Mouse (Mus musculus): Measurements from ENCODE around the gene Ola1. TPM values are rescaled to one million over a fixed set of nuclear protein-coding genes. Genes with fewer than 3 reads are reported as not detected.

Ola1 gene
- polyA plus RNA-seq, 1 experiment: 5.3 TPM

DNA sequence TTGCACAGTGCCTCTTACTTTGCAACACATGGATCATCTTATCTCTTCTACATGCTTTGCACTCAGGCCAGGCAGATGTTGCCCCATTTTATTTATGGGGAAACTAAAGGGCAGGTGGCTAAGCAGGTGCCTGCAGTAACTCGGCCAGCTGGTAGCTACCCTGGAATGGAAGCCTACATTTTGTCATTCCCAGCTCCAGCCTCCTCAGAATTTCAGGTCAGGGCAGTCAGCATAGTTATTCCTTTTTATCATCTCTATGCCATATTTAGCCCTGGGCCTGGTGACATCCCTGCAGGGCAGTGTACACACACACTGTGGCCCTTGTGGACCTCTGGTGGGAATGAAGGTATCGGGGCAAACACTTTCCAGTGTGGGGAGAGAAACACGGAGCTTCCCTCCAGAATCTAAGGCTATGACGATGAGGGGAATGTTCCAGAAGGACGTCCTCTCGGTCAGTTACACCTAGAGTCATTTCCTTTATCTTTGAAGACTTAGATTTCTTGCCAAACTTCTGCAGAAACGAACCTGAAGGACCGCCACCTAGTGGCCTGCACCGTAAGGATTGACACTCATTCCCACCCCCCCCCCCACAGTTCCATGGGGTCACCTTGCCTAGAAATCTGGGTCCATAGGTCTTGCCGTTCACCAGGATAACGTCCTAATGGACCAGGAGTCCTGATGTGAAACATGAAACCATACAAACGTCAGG lies 159.0 kb downstream of the Ola1 start:
- peak; percentile 54 for DNase-seq
- 13% methylated on average over 12 of the region's 12 CpGs for WGBS
- H3K4me1 ChIP-seq (ENCODE audit: control insufficient read depth, insufficient read depth, low read length): peaks cover 4% of the 10 kb centered on the region; the same call in 1 of the 2 replicates
- no peak overlapping the region for H3K4me3 ChIP-seq (replicated peaks; ENCODE audit: extremely low read depth, low read depth, low read length)
- peak; percentile 30; the same call in 1 of the 2 replicates for TF ChIP-seq CTCF (IDR thresholded peaks at IDR 0.05; ENCODE audit: insufficient read depth, low read length)
- TF ChIP-seq POLR2A (IDR thresholded peaks at IDR 0.05; ENCODE audit: borderline replicate concordance, extremely low read depth, low read depth, low read length): no peak

DNA sequence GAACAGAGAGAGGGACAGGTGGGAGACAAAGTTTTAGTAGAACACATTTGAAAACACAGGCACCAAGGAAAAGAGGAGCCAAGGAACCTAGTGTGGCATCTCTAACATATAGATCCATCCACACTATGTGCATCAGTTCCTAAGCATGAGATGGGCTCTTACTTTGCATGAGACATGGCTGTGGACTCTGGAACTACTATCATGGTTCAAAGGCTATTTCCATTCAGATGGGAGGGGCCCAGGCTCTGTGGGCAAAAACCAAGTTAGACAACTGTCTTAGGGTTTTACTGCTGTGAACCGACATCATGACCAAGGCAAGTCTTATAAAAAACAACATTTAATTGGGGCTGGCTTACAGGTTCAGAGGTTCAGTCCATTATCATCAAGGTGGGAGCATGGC lies 160.4 kb downstream of the Ola1 start:
- Histone ChIP-seq H3K4me1 (ENCODE audit: control insufficient read depth, insufficient read depth, low read length) (peaks cover 4% of the 10 kb centered on the region; the same call in 1 of the 2 replicates), H3K4me3 (replicated peaks; ENCODE audit: extremely low read depth, low read depth, low read length) (no peak overlapping the region)
- DNase-seq: no peak
- TF ChIP-seq CTCF (IDR thresholded peaks at IDR 0.05; ENCODE audit: insufficient read depth, low read length): no peak
- TF ChIP-seq POLR2A (IDR thresholded peaks at IDR 0.05; ENCODE audit: borderline replicate concordance, extremely low read depth, low read depth, low read length): no peak
- 95% methylated on average over 1 of the region's 1 CpGs for whole genome bisulfite sequencing

DNA sequence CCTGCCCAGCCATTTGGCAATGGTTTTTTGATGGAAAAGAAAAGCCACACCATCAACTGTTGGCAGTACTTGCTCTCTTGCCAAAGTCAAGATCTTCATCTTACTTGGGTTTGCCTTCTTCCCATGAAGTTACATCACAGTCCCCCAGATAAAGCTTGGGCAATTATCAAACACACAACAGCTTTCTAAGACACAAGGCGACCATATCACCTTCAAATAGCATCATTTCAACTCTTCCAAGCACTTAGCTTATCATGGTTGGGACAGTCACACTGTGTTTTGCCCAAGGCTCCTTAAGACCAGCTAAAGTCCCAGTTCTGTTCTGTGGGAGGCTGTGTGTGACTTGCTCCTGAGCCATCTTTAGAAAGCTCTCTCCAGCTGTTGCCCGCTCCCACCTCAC lies 161.1 kb downstream of the Ola1 start:
- Histone ChIP-seq H3K4me3 (replicated peaks; ENCODE audit: extremely low read depth, low read depth, low read length) (no peak overlapping the region), H3K4me1 (ENCODE audit: control insufficient read depth, insufficient read depth, low read length) (peaks cover 4% of the 10 kb centered on the region; the same call in 1 of the 2 replicates)
- no peak for DNase-seq
- 95% methylated on average over 2 of the region's 2 CpGs for WGBS
- no peak for TF ChIP-seq CTCF (IDR thresholded peaks at IDR 0.05; ENCODE audit: insufficient read depth, low read length)
- no peak for TF ChIP-seq POLR2A (IDR thresholded peaks at IDR 0.05; ENCODE audit: borderline replicate concordance, extremely low read depth, low read depth, low read length)

- H3K4me3 ChIP-seq (replicated peaks; ENCODE audit: extremely low read depth, low read depth, low read length): peak overlapping the region; percentile 35
- 55% methylated on average over 17 of the region's 17 CpGs for WGBS
- peak; percentile 45 for DNase-seq
- peaks cover 4% of the 10 kb centered on the region; the same call in 1 of the 2 replicates for H3K4me1 ChIP-seq (ENCODE audit: control insufficient read depth, insufficient read depth, low read length)
- TF ChIP-seq CTCF (IDR thresholded peaks at IDR 0.05; ENCODE audit: insufficient read depth, low read length): no peak
- no peak for TF ChIP-seq POLR2A (IDR thresholded peaks at IDR 0.05; ENCODE audit: borderline replicate concordance, extremely low read depth, low read depth, low read length)
Observed at GRCm38 (mm10) chr2:73056090-73056956, 162.4 kb downstream of the Ola1 start.

GRCm38 (mm10) chr2:73053791-73054490 lies 164.8 kb downstream of the Ola1 start:
- no peak overlapping the region for H3K4me3 ChIP-seq (replicated peaks; ENCODE audit: extremely low read depth, low read depth, low read length)
- no peaks in the 10 kb centered on the region for H3K4me1 ChIP-seq (ENCODE audit: control insufficient read depth, insufficient read depth, low read length)
- WGBS: 66% methylated on average over 9 of the region's 9 CpGs
- no peak for DNase-seq
- TF ChIP-seq POLR2A (IDR thresholded peaks at IDR 0.05; ENCODE audit: borderline replicate concordance, extremely low read depth, low read depth, low read length) (no peak), CTCF (IDR thresholded peaks at IDR 0.05; ENCODE audit: insufficient read depth, low read length) (no peak)

DNA sequence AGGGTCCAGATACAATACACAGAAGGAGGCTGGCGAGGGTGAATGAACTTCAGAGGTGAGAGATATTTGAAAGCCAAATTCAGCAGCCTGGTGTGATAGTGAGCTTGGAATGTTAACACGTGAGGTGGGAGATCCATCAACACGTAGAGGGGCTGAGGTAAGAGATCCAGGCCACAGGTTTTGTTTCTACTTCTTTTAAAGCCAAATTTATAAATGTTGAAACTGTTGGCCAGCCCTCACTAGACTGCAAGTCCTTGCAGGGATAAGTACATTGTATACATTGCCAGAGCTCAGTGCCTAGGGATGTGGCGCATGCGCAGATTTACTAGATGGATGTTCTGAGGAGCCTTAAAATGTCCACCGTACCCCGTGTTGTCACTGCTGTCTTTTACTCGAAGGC lies 168.3 kb downstream of the Ola1 start:
- no peak overlapping the region for H3K4me3 ChIP-seq (replicated peaks; ENCODE audit: extremely low read depth, low read depth, low read length)
- TF ChIP-seq CTCF (IDR thresholded peaks at IDR 0.05; ENCODE audit: insufficient read depth, low read length): no peak
- no peak for TF ChIP-seq POLR2A (IDR thresholded peaks at IDR 0.05; ENCODE audit: borderline replicate concordance, extremely low read depth, low read depth, low read length)
- no peak for DNase-seq
- H3K4me1 ChIP-seq (ENCODE audit: control insufficient read depth, insufficient read depth, low read length): no peaks in the 10 kb centered on the region
- WGBS: 83% methylated on average over 8 of the region's 8 CpGs

- Histone ChIP-seq H3K4me3 (replicated peaks; ENCODE audit: extremely low read depth, low read depth, low read length) (no peak overlapping the region), H3K4me1 (ENCODE audit: control insufficient read depth, insufficient read depth, low read length) (no peaks in the 10 kb centered on the region)
- TF ChIP-seq POLR2A (IDR thresholded peaks at IDR 0.05; ENCODE audit: borderline replicate concordance, extremely low read depth, low read depth, low read length): no peak
- TF ChIP-seq CTCF (IDR thresholded peaks at IDR 0.05; ENCODE audit: insufficient read depth, low read length): no peak
- DNase-seq: no peak
- WGBS: 66% methylated on average over 4 of the region's 4 CpGs
Observed at GRCm38 (mm10) chr2:73049977-73050376, 168.7 kb downstream of the Ola1 start.

DNA sequence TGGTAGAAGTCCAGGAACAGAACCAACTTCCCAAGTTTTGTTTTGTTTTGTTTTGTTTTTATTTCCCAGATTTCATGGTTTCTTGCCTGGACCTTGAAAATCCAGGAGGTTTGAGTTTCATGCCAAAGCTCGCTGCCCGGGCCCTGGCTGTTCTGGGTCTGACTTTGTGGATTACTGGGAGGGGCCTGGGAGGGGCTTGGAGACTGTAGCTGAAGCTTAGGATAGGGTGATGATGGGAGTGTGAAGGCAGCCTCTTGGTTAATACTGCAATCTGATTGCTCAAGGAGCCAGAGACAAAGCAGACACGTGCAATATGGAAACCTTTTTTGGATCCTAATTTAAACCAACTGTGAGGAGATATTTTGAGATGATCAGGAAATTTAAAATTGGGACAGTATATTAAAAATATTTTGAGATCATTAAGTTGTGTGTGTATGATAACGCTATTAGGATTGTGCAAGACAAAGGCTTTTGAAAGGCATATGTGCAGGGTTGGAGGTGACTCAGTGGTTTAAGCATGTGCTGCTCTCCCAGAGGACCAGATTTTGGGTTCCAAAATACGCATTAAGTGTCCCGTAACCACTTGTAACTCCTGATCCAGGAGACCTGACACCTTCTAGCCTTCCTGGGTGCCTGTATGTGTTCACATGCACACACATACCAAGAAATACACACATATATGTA lies 169.6 kb downstream of the Ola1 start:
- WGBS: 49% methylated on average over 6 of the region's 6 CpGs
- Histone ChIP-seq H3K4me3 (replicated peaks; ENCODE audit: extremely low read depth, low read depth, low read length) (no peak overlapping the region), H3K4me1 (ENCODE audit: control insufficient read depth, insufficient read depth, low read length) (no peaks in the 10 kb centered on the region)
- no peak for DNase-seq
- no peak for TF ChIP-seq CTCF (IDR thresholded peaks at IDR 0.05; ENCODE audit: insufficient read depth, low read length)
- no peak for TF ChIP-seq POLR2A (IDR thresholded peaks at IDR 0.05; ENCODE audit: borderline replicate concordance, extremely low read depth, low read depth, low read length)
